Mouse (Mus musculus): ENCODE measurements at regions not wholly inside any gene's neighbourhood (a gene's known extent, or its start where the extent isn't known, plus 50 kb on each side); places are given as distances from the start of the nearest gene placed in this dataset.

DNA sequence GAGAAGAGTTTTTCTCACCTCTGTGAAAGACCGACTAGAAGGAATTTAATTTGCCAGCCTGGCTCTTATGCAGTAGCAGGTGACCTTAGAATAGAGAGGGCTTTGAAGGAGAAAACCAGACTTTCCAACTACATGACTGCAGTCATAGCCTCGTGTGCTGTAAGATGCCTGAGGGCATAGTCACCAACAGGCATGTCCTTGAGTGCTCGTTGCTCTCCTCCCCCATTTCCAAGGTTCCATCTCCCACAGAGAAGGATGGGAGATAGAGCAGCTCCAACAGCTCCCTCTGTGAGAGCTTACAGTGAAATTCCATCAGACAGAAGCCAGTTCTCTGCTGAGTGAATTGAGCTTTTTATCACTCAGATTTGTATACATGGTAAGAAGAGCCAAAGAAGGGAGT lies 398.1 kb upstream of the Id4 start:
- TF ChIP-seq MAZ (IDR thresholded peaks at IDR 0.05; ENCODE audit: low read depth, low read length), result no peak
- no peak for TF ChIP-seq TBP (conservative IDR thresholded peaks at IDR 0.05; ENCODE audit: low read depth, low read length)
- no peak for TF ChIP-seq PAX5 (IDR thresholded peaks at IDR 0.05; ENCODE audit: low read length)
- TF ChIP-seq USF2 (conservative IDR thresholded peaks at IDR 0.05; ENCODE audit: low read depth, low read length), result no peak
- TF ChIP-seq ZKSCAN1 (IDR thresholded peaks at IDR 0.05; ENCODE audit: borderline replicate concordance, low read depth, low read length), result no peak
- no peak for TF ChIP-seq RCOR1 (conservative IDR thresholded peaks at IDR 0.05; ENCODE audit: low read depth, low read length)
- TF ChIP-seq USF1 (IDR thresholded peaks at IDR 0.05; ENCODE audit: low read depth, low read length), result no peak
- no peak for TF ChIP-seq MAFK (IDR thresholded peaks at IDR 0.05; ENCODE audit: insufficient replicate concordance, low read length)
- no peak for TF ChIP-seq POLR2AphosphoS2 (IDR thresholded peaks at IDR 0.05; ENCODE audit: low read depth, low read length)
- H3K79me2 ChIP-seq (replicated peaks; ENCODE audit: control insufficient read depth, extremely low read depth, insufficient read depth, poor library complexity, severe bottlenecking), result no peaks in the 10 kb centered on the region
- H3K36me3 ChIP-seq (replicated peaks in 1 of 2; ENCODE audit: control insufficient read depth in 1 of 2, insufficient read depth in 1 of 2, low read length in 1 of 2), result no peaks in the 10 kb centered on the region
- no peak overlapping the region for H3K4me2 ChIP-seq (ENCODE audit: insufficient read depth, low read depth, poor library complexity, severe bottlenecking)
- no peak overlapping the region for H3K4me3 ChIP-seq (replicated peaks in 1 of 3; ENCODE audit: low read depth in 2 of 3, low read length in 2 of 3, poor library complexity in 1 of 3)
- no peak for DNase-seq (ENCODE audit: extremely low read depth)
- H3K9me3 ChIP-seq (replicated peaks; ENCODE audit: low read length), result peaks cover 50% of the 10 kb centered on the region
- no peak overlapping the region for H3K27ac ChIP-seq (ENCODE audit: insufficient read depth, low read depth)
- H3K27me3 ChIP-seq (replicated peaks), result no peaks in the 10 kb centered on the region
- dilution Hi-C loops (cut with MboI; ENCODE audit: extremely low pct_ligation_motif_present, extremely low pct_unique_long_range_greater_than_20kb, low sequenced_read_pairs) (no loop called here), in situ Hi-C loops (cut with MboI; ENCODE audit: low pct_ligation_motif_present, low pct_unique_long_range_greater_than_20kb, low sequenced_read_pairs) (no loop called here)
- no peak overlapping the region for H3K9ac ChIP-seq (ENCODE audit: insufficient read depth, low read depth)
- no peaks in the 10 kb centered on the region for H3K4me1 ChIP-seq (ENCODE audit: control insufficient read depth in 1 of 2, insufficient read depth in 2 of 2)

- dilution Hi-C loops (cut with MboI; ENCODE audit: extremely low pct_ligation_motif_present, extremely low pct_unique_long_range_greater_than_20kb, low sequenced_read_pairs) (no loop called here), in situ Hi-C loops (cut with MboI; ENCODE audit: low pct_ligation_motif_present, low pct_unique_long_range_greater_than_20kb, low sequenced_read_pairs) (no loop called here)
- H3K4me1 ChIP-seq (ENCODE audit: control insufficient read depth in 1 of 2, insufficient read depth in 2 of 2), result no peaks in the 10 kb centered on the region
- DNase-seq (ENCODE audit: extremely low read depth), result no peak
- no peak for TF ChIP-seq MYC (IDR thresholded peaks at IDR 0.05; ENCODE audit: low read depth, low read length)
- no peak for TF ChIP-seq SIN3A (IDR thresholded peaks at IDR 0.05; ENCODE audit: low read length)
- no peak for TF ChIP-seq ZNF384 (IDR thresholded peaks at IDR 0.05; ENCODE audit: low read depth, low read length)
- TF ChIP-seq ZC3H11A (IDR thresholded peaks at IDR 0.05; ENCODE audit: low read depth, low read length), result no peak
- TF ChIP-seq USF1 (IDR thresholded peaks at IDR 0.05; ENCODE audit: low read depth, low read length), result no peak
- no peak for TF ChIP-seq MAZ (IDR thresholded peaks at IDR 0.05; ENCODE audit: low read depth, low read length)
- H3K4me3 ChIP-seq (replicated peaks in 1 of 3; ENCODE audit: low read depth in 2 of 3, low read length in 2 of 3, poor library complexity in 1 of 3), result no peak overlapping the region
- no peaks in the 10 kb centered on the region for H3K27me3 ChIP-seq (replicated peaks)
- no peak overlapping the region for H3K9ac ChIP-seq (ENCODE audit: insufficient read depth, low read depth)
- no peaks in the 10 kb centered on the region for H3K36me3 ChIP-seq (replicated peaks in 1 of 2; ENCODE audit: control insufficient read depth in 1 of 2, insufficient read depth in 1 of 2, low read length in 1 of 2)
- H3K9me3 ChIP-seq (replicated peaks; ENCODE audit: low read length), result peaks cover 54% of the 10 kb centered on the region
- no peak overlapping the region for H3K27ac ChIP-seq (ENCODE audit: insufficient read depth, low read depth)
- H3K79me2 ChIP-seq (replicated peaks; ENCODE audit: control insufficient read depth, extremely low read depth, insufficient read depth, poor library complexity, severe bottlenecking), result no peaks in the 10 kb centered on the region
- H3K4me2 ChIP-seq (ENCODE audit: insufficient read depth, low read depth, poor library complexity, severe bottlenecking), result no peak overlapping the region
Observed at GRCm38 (mm10) chr13:47868656-47869055, 392.4 kb upstream of the Id4 start.
